Mouse (Mus musculus) layer of hippocampus, adult 8-10 months (tissue): ENCODE data around the gene Pank1. TPM values are rescaled to one million over a fixed set of nuclear protein-coding genes. Genes with fewer than 3 reads are reported as not detected.

ENCODE experiments used
- DNase-seq, 2 experiments: peaks; one replicate each; pipeline ENCODE4 v3.0.0; 2022; ENCODE audit warnings: low spot score in 2 of 2
- total RNA-seq, 4 experiments: library from RNA; stranded (reverse); gene quantifications; 2 replicates each; pipeline ENCODE4 v1.2.4; 2022

Pank1 gene
- total RNA-seq, 4 experiments from 2014 or later = 17.0 to 20.8 (median 19.8) TPM

- DNase-seq = no peak
Measured at GRCm38 (mm10) chr19:34879624-34880023, 369 bp upstream of the Pank1 start.

- peak; percentile 91 for DNase-seq
Measured at GRCm38 (mm10) chr19:34877898-34878602, 1.2 kb downstream of the Pank1 start.

- no peak for DNase-seq
Measured at GRCm38 (mm10) chr19:34876676-34877075, 2.6 kb downstream of the Pank1 start.

- no peak for DNase-seq
Measured at GRCm38 (mm10) chr19:34869375-34869774, 9.9 kb downstream of the Pank1 start.

GRCm38 (mm10) chr19:34868093-34868741, 11.0 kb downstream of the Pank1 start:
- DNase-seq = no peak

- no peak for DNase-seq
Measured at GRCm38 (mm10) chr19:34863737-34864136, 15.5 kb downstream of the Pank1 start.

GRCm38 (mm10) chr19:34856021-34856651, 23.1 kb downstream of the Pank1 start:
- no peak for DNase-seq

- DNase-seq = no peak
Measured at GRCm38 (mm10) chr19:34851161-34851560, 28.1 kb downstream of the Pank1 start.

GRCm38 (mm10) chr19:34849426-34849825, 29.8 kb downstream of the Pank1 start:
- no peak for DNase-seq

GRCm38 (mm10) chr19:34848164-34848563, 31.1 kb downstream of the Pank1 start:
- DNase-seq = no peak

- DNase-seq = no peak
Measured at GRCm38 (mm10) chr19:34847103-34847502, 32.2 kb downstream of the Pank1 start.

GRCm38 (mm10) chr19:34846508-34847038, 32.7 kb downstream of the Pank1 start:
- no peak for DNase-seq

GRCm38 (mm10) chr19:34846005-34846404, 33.2 kb downstream of the Pank1 start:
- no peak for DNase-seq

GRCm38 (mm10) chr19:34845331-34845730, 33.9 kb downstream of the Pank1 start:
- DNase-seq = no peak

- no peak for DNase-seq
Measured at GRCm38 (mm10) chr19:34844760-34845159, 34.5 kb downstream of the Pank1 start.

GRCm38 (mm10) chr19:34844047-34844446, 35.2 kb downstream of the Pank1 start:
- DNase-seq = no peak

GRCm38 (mm10) chr19:34841719-34842506, 37.3 kb downstream of the Pank1 start:
- no peak for DNase-seq

- no peak for DNase-seq
Measured at GRCm38 (mm10) chr19:34838624-34839023, 40.6 kb downstream of the Pank1 start.

GRCm38 (mm10) chr19:34831702-34832101, 47.6 kb downstream of the Pank1 start:
- DNase-seq = no peak

GRCm38 (mm10) chr19:34827916-34828635, 51.2 kb downstream of the Pank1 start:
- no peak for DNase-seq

- DNase-seq = no peak
Measured at GRCm38 (mm10) chr19:34827444-34827843, 51.8 kb downstream of the Pank1 start.
